Mouse (Mus musculus): ENCODE results near the gene Plp2.
A peak's percentile ranks its signal among the peaks of the same experiment; 100 is the strongest.
"Not testable (repeated sequence)": the region's sequence is repeated elsewhere in the genome, so short reads cannot be mapped to it uniquely, and the experiment has no call there.

The Plp2 gene

GRCm38 (mm10) chrX:7670921-7671623 is at the start of gene Plp2:
Gene Plp2 (minus strand): TSS chrX:7671390.
- DNase-seq (ENCODE audit: low spot score in 2 of 2): peak; percentile 24 to 33

GRCm38 (mm10) chrX:7716058-7716457 is 44.9 kb upstream of the Plp2 start:
- DNase-seq (ENCODE audit: low spot score in 2 of 2): peak in 1 of 2 experiments; percentile 13

GRCm38 (mm10) chrX:7714135-7714899 is 43.1 kb upstream of the Plp2 start, which contains the start of gene Wdr45:
Gene Wdr45 (plus strand): TSS chrX:7714333.
- DNase-seq (ENCODE audit: low spot score in 2 of 2): peak; percentile 90 to 92

GRCm38 (mm10) chrX:7713764-7714134 is 42.6 kb upstream of the Plp2 start:
- DNase-seq (ENCODE audit: low spot score in 2 of 2): not testable (repeated sequence)

GRCm38 (mm10) chrX:7696954-7697381 is 25.8 kb upstream of the Plp2 start, which contains the start of gene Gpkow:
Gene Gpkow (plus strand): TSS chrX:7697131.
- peak; percentile 78 for DNase-seq (ENCODE audit: low spot score in 2 of 2)

- DNase-seq (ENCODE audit: low spot score in 2 of 2): no peak
These were observed 25.3 kb upstream of the Plp2 start for GRCm38 (mm10) chrX:7696520-7696919.

GRCm38 (mm10) chrX:7692862-7693261 is 21.7 kb upstream of the Plp2 start:
- DNase-seq (ENCODE audit: low spot score in 2 of 2): peak; percentile 66 to 72

GRCm38 (mm10) chrX:7690486-7690885 is 19.3 kb upstream of the Plp2 start:
- no peak for DNase-seq (ENCODE audit: low spot score in 2 of 2)

- no peak for DNase-seq (ENCODE audit: low spot score in 2 of 2)
These were observed 17.1 kb upstream of the Plp2 start for GRCm38 (mm10) chrX:7688321-7688720.

GRCm38 (mm10) chrX:7680864-7681263 is 9.7 kb upstream of the Plp2 start, which contains the start of gene Magix:
Gene Magix (minus strand): TSS chrX:7681251.
- no peak for DNase-seq (ENCODE audit: low spot score in 2 of 2)

- DNase-seq (ENCODE audit: low spot score in 2 of 2): no peak
These were observed 8.8 kb upstream of the Plp2 start for GRCm38 (mm10) chrX:7680057-7680412.

GRCm38 (mm10) chrX:7679405-7680056 is 8.3 kb upstream of the Plp2 start:
- DNase-seq (ENCODE audit: low spot score in 2 of 2): peak; percentile 83 to 89

- DNase-seq (ENCODE audit: low spot score in 2 of 2): no peak
These were observed 7.8 kb upstream of the Plp2 start for GRCm38 (mm10) chrX:7678986-7679385.

- no peak for DNase-seq (ENCODE audit: low spot score in 2 of 2)
These were observed 3.8 kb upstream of the Plp2 start for GRCm38 (mm10) chrX:7675001-7675380.

- DNase-seq (ENCODE audit: low spot score in 2 of 2): no peak
These were observed 3.3 kb upstream of the Plp2 start for GRCm38 (mm10) chrX:7674284-7675000.

- peak; percentile 29 to 53 for DNase-seq (ENCODE audit: low spot score in 2 of 2)
These were observed 2.5 kb upstream of the Plp2 start for GRCm38 (mm10) chrX:7673578-7674281.

GRCm38 (mm10) chrX:7672739-7673138 is 1.5 kb upstream of the Plp2 start:
- DNase-seq (ENCODE audit: low spot score in 2 of 2): no peak

- DNase-seq (ENCODE audit: low spot score in 2 of 2): peak; percentile 25 to 46
These were observed 754 bp downstream of the Plp2 start for GRCm38 (mm10) chrX:7670390-7670881.

GRCm38 (mm10) chrX:7665739-7666502 is 5.3 kb downstream of the Plp2 start:
- DNase-seq (ENCODE audit: low spot score in 2 of 2): no peak

- no peak for DNase-seq (ENCODE audit: low spot score in 2 of 2)
These were observed 6.4 kb downstream of the Plp2 start for GRCm38 (mm10) chrX:7664791-7665190.

All from natural killer cell, adult 2 months (primary cell).